Mouse (Mus musculus) testis, adult 2 months (tissue): ENCODE data around the gene Btbd9.

ENCODE experiments used
- CTCF ChIP-seq: fragments of 200-500 bp; IDR thresholded peaks from 2 replicates; pipeline ENCODE4 v1.5.1; 2012; ENCODE audit warnings: low read depth, mild to moderate bottlenecking, inconsistent platforms, low read length, moderate library complexity; ENCODE audit not compliant: control insufficient read depth, insufficient read depth, insufficient replicate concordance
- POLR2A ChIP-seq: fragments of 200-500 bp; IDR thresholded peaks from 2 replicates; pipeline ENCODE4 v1.6.1; 2012; ENCODE audit warnings: low read depth, mild to moderate bottlenecking, inconsistent platforms, low read length, moderate library complexity; ENCODE audit not compliant: control insufficient read depth

DNA sequence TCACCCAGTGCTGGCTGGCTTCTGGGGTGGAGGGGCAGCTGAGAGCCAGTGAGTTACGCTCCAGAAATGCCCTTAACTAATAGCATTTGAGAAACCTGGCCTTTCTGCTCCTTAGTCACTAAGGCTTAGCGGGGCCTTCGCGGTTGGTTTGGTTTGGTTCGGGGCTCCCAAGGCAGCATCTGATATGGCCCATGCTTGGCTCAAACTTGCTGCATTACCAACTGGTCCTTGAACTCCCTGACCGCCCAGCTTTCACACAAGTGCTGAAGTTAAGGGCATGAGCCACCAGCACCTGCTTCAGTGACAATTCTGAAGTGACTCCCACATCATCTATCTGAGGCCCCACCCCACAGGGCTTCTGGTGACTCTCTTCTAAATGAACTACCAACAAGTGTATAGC, 28.0 kb upstream of the Btbd9 start:
- no peak for TF ChIP-seq POLR2A
- no peak for TF ChIP-seq CTCF
